Mouse (Mus musculus) small intestine, adult 2 months (tissue): ENCODE data around the gene Rnaseh2a. TPM values are rescaled to one million over a fixed set of nuclear protein-coding genes. Genes with fewer than 3 reads are reported as not detected.

Experiments used
- H3K27ac ChIP-seq: fragments of 200-500 bp; 2 replicates; pipeline ENCODE4 v1.5.1; 2012; ENCODE audit warnings: low read depth, low read length, control low read depth, inconsistent platforms; ENCODE audit not compliant: insufficient read depth
- H3K27me3 ChIP-seq: fragments of 200-500 bp; 2 replicates; pipeline ENCODE4 v1.6.1; 2012; ENCODE audit warnings: mild to moderate bottlenecking, moderate library complexity, low read length, inconsistent platforms; ENCODE audit not compliant: control insufficient read depth, insufficient read depth
- H3K36me3 ChIP-seq: fragments of 200-500 bp; 2 replicates; pipeline ENCODE4 v1.6.1; 2012; ENCODE audit warnings: mild to moderate bottlenecking, low read length, control low read depth, inconsistent platforms; ENCODE audit not compliant: control insufficient read depth, insufficient read depth
- H3K4me1 ChIP-seq: fragments of 200-500 bp; 2 replicates; pipeline ENCODE4 v1.6.1; 2012; ENCODE audit warnings: low read length, inconsistent platforms, mixed read lengths; ENCODE audit not compliant: control insufficient read depth, insufficient read depth, insufficient read length
- H3K4me3 ChIP-seq: fragments of 200-500 bp; 2 replicates; pipeline ENCODE4 v1.5.1; 2012; ENCODE audit warnings: low read depth, mild to moderate bottlenecking, control low read depth, inconsistent platforms, low read length, moderate library complexity
- CTCF ChIP-seq: fragments of 200-500 bp; IDR thresholded peaks from 2 replicates; pipeline ENCODE4 v1.5.1; 2012; ENCODE audit warnings: low read depth, mild to moderate bottlenecking, control low read depth, inconsistent platforms, low read length, moderate library complexity, mixed read lengths; ENCODE audit not compliant: insufficient replicate concordance, insufficient read length; ENCODE audit errors: extremely low read depth
- POLR2A ChIP-seq: fragments of 200-500 bp; IDR thresholded peaks from 2 replicates; pipeline ENCODE4 v1.6.1; 2012; ENCODE audit warnings: low read depth, mild to moderate bottlenecking, control low read depth, inconsistent platforms, low read length, moderate library complexity
- WGBS: fragments of 180-500 bp; shearing (Covaris S2); methylation state at CpG from one replicate; pipeline ENCODE4 v1.1.7; 2018; 5-methylcytosine and 5-hydroxymethylcytosine counted together
- polyA plus RNA-seq: library from polyadenylated mRNA; depleted of rRNA; stranded (reverse); fragments of >200 nt; gene quantifications from 2 replicates; pipeline ENCODE4 v1.2.3, GENCODE M21; 2012

The Rnaseh2a gene
- polyA plus RNA-seq, 1 experiment, result 29.1 TPM

- H3K4me1 ChIP-seq, result peaks cover 13% of the 10 kb centered on the region
- WGBS, result 75% methylated on average over 4 of the region's 4 CpGs
- H3K27ac ChIP-seq, result no peak overlapping the region
- no peak overlapping the region for H3K4me3 ChIP-seq
- 0 out of 2 replicates have a peak, but pooled peaks cover 3% of the 10 kb centered on the region for H3K36me3 ChIP-seq
- TF ChIP-seq CTCF (no peak), POLR2A (no peak)
- no peaks in the 10 kb centered on the region for H3K27me3 ChIP-seq
Observed at GRCm38 (mm10) chr8:84963952-84964351, 5.6 kb downstream of the Rnaseh2a start.

- 83% methylated on average over 7 of the region's 7 CpGs for whole genome bisulfite sequencing
- Histone ChIP-seq H3K27ac (no peak overlapping the region), H3K27me3 (no peaks in the 10 kb centered on the region), H3K4me3 (no peak overlapping the region), H3K36me3 (peaks cover 5% of the 10 kb centered on the region; the same call in 1 of the 2 replicates), H3K4me1 (no peaks in the 10 kb centered on the region)
- no peak for TF ChIP-seq POLR2A
Observed at GRCm38 (mm10) chr8:84959811-84960210, 9.8 kb downstream of the Rnaseh2a start.

GRCm38 (mm10) chr8:84956768-84957167 lies 12.8 kb downstream of the Rnaseh2a start:
- 58% methylated on average over 2 of the region's 2 CpGs for WGBS

GRCm38 (mm10) chr8:84952612-84953255 lies 16.8 kb downstream of the Rnaseh2a start:
- H3K4me1 ChIP-seq, result peaks cover 3% of the 10 kb centered on the region; the same call in 1 of the 2 replicates
- 6% methylated on average over 18 of the region's 18 CpGs for WGBS
- TF ChIP-seq POLR2A, result no peak
- no peak for TF ChIP-seq CTCF
- peak overlapping the region; percentile 26; the same call in 1 of the 2 replicates for H3K4me3 ChIP-seq
- no peak overlapping the region for H3K27ac ChIP-seq
- peaks cover 12% of the 10 kb centered on the region for H3K27me3 ChIP-seq
- peaks cover under 1% of the 10 kb centered on the region; the same call in 1 of the 2 replicates for H3K36me3 ChIP-seq

More at GRCm38 (mm10) chr8:84956768-84957167, 12.8 kb downstream of the Rnaseh2a start:
- no peak overlapping the region for H3K4me3 ChIP-seq
- no peaks in the 10 kb centered on the region for H3K27me3 ChIP-seq
- H3K4me1 ChIP-seq, result peaks cover 3% of the 10 kb centered on the region; the same call in 1 of the 2 replicates
- no peak for TF ChIP-seq POLR2A
- peak; percentile 55; the same call in 1 of the 2 replicates for TF ChIP-seq CTCF
- H3K27ac ChIP-seq, result no peak overlapping the region
- H3K36me3 ChIP-seq, result peaks cover 2% of the 10 kb centered on the region; the same call in 1 of the 2 replicates

GRCm38 (mm10) chr8:84949753-84950152 lies 19.8 kb downstream of the Rnaseh2a start:
- WGBS, result 25% methylated on average over 12 of the region's 12 CpGs
- Histone ChIP-seq H3K36me3 (no peaks in the 10 kb centered on the region), H3K4me3 (no peak overlapping the region), H3K27ac (no peak overlapping the region), H3K27me3 (peaks cover 39% of the 10 kb centered on the region), H3K4me1 (peaks cover 6% of the 10 kb centered on the region)
- no peak for TF ChIP-seq POLR2A
- TF ChIP-seq CTCF, result no peak

GRCm38 (mm10) chr8:84947241-84947545 lies 22.4 kb downstream of the Rnaseh2a start:
- Histone ChIP-seq H3K4me3 (no peak overlapping the region), H3K36me3 (no peaks in the 10 kb centered on the region), H3K27me3 (peaks cover 46% of the 10 kb centered on the region), H3K4me1 (peaks cover 3% of the 10 kb centered on the region; the same call in 1 of the 2 replicates), H3K27ac (no peak overlapping the region)
- TF ChIP-seq POLR2A, result no peak
- no peak for TF ChIP-seq CTCF
- WGBS, result 10% methylated on average over 9 of the region's 9 CpGs

GRCm38 (mm10) chr8:84946528-84947240 lies 22.9 kb downstream of the Rnaseh2a start, which contains the start of gene Rtbdn:
Gene Rtbdn (plus strand): TSS chr8:84946991.
- Histone ChIP-seq H3K27ac (no peak within 1 kb of the TSS), H3K4me1 (peaks cover 3% of the 10 kb centered on the region; the same call in 1 of the 2 replicates), H3K27me3 (peaks cover 46% of the 10 kb centered on the region), H3K4me3 (peak within 1 kb of the TSS; percentile 26), H3K36me3 (no peaks in the 10 kb centered on the region)
- TF ChIP-seq POLR2A (no peak), CTCF (peak; percentile 34; the same call in 1 of the 2 replicates)
- 12% methylated on average over 17 of the region's 17 CpGs for WGBS
